Mouse (Mus musculus): ENCODE measurements around the gene Uhrf2. TPM values are rescaled to one million over a fixed set of nuclear protein-coding genes. Genes with fewer than 3 reads are reported as not detected.

Uhrf2 gene
- total RNA-seq, 2 experiments from 2014 or later = 31.7 to 39.0 TPM

DNA sequence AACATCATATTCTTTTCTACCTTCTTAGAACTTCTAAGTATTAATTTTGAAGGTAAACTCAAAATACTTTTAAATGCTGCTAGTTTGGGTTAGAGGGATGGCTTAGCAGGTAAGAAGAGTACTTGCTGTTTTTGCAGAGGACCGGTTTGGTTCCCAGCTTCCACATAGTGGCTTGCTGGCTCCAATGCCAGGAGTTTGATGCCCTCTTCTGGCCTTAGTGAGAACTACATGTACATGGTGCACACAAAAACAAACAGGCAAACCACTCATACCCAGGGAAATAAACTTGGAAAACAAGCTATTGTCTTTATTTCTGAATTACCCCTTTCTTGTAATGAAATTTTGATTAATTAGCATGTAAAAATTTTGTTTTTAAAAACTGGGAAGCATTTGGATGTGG, 15.5 kb downstream of the Uhrf2 start:
- DNase-seq (ENCODE audit: low spot score in 2 of 2) = no peak

DNA sequence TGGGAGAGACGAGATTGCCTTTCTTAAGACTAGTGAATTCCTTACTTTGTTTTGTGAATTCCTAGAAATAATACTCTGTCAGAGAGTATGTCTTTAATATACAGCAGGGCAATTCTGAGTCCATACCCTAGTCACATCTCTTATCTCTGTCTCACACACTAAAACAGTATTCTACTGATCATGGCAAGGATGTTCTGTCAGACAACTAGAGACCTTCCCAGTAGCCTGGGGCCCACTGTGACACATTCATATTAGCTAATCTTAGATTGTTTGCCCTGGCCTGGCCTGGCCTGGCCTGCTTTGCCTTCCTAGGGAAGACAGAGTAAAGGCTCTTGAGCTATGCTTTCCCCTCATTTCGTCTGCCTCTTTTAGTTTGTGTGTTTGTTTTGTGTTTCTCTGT, 20.3 kb downstream of the Uhrf2 start:
- no peak for DNase-seq (ENCODE audit: low spot score in 2 of 2)

DNA sequence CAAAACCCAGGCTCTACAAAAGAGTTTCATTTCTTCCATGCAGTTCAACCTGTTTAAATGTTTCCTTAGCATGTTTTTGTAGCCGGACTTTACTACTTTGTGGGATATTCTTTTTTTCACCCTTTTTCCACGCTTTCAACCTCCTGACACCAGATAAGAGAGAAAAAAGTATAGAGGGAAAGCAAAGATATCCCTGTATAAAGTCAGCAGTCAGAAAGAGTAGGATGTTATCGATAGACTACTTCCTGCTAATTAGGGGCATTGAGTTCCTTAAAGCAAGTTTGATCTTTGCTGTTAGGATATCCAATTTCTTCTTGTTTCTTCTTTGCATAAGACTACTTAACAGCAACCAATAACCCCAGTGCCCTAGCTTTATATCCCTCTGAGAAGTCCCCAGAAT, 21.2 kb downstream of the Uhrf2 start:
- DNase-seq (ENCODE audit: low spot score in 2 of 2) = no peak

- DNase-seq (ENCODE audit: low spot score in 2 of 2) = no peak
Measured at GRCm38 (mm10) chr19:30054218-30054617, 23.9 kb downstream of the Uhrf2 start.

DNA sequence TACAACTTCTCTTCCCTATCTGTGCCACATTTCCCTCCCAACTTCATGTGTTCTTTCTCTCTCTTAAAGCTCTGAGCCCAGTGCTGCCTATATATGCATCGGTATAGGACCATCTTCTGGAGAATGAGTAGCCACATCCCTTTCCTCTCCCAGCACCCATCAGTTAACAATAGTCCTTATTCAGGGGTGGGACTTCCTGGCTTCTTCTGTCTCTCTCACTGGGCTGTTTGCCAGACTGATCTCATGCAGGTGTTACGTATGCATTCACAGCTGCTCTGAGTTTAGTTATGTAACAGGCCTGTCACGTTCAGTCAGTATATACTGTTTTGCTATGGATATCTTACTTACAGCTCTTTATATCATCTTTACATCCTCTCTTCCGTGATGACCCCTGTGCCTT, 35.5 kb downstream of the Uhrf2 start:
- DNase-seq (ENCODE audit: low spot score in 2 of 2) = no peak

GRCm38 (mm10) chr19:30090163-30090562, 59.9 kb downstream of the Uhrf2 start:
- DNase-seq (ENCODE audit: low spot score in 2 of 2) = no peak

GRCm38 (mm10) chr19:30091644-30092295, 61.5 kb downstream of the Uhrf2 start:
- DNase-seq (ENCODE audit: low spot score in 2 of 2) = no peak

- DNase-seq (ENCODE audit: low spot score in 2 of 2) = no peak
Measured at GRCm38 (mm10) chr19:30096186-30096585, 65.9 kb downstream of the Uhrf2 start.

- DNase-seq (ENCODE audit: low spot score in 2 of 2) = no peak
Measured at GRCm38 (mm10) chr19:30097039-30097438, 66.7 kb downstream of the Uhrf2 start.

DNA sequence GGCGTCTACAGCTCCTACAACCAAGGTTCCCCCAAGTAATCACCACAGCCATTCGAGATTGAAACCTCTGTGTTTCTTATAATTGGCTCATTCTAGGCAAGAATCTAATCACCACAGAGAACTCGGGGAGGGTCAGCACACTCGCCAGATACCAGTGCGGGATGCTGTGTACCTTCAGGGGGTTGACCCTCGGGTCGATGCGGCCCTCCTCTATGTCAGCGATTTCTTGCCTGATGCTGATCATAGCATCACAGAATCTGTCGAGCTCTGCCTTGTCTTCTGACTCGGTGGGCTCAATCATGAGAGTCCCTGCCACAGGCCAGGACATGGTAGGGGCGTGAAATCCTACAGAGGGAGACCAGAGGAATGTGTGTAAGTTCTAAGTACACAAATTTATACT, 70.3 kb downstream of the Uhrf2 start:
- no peak for DNase-seq (ENCODE audit: low spot score in 2 of 2)

GRCm38 (mm10) chr19:30102620-30103019, 72.3 kb downstream of the Uhrf2 start:
- no peak for DNase-seq (ENCODE audit: low spot score in 2 of 2)

DNA sequence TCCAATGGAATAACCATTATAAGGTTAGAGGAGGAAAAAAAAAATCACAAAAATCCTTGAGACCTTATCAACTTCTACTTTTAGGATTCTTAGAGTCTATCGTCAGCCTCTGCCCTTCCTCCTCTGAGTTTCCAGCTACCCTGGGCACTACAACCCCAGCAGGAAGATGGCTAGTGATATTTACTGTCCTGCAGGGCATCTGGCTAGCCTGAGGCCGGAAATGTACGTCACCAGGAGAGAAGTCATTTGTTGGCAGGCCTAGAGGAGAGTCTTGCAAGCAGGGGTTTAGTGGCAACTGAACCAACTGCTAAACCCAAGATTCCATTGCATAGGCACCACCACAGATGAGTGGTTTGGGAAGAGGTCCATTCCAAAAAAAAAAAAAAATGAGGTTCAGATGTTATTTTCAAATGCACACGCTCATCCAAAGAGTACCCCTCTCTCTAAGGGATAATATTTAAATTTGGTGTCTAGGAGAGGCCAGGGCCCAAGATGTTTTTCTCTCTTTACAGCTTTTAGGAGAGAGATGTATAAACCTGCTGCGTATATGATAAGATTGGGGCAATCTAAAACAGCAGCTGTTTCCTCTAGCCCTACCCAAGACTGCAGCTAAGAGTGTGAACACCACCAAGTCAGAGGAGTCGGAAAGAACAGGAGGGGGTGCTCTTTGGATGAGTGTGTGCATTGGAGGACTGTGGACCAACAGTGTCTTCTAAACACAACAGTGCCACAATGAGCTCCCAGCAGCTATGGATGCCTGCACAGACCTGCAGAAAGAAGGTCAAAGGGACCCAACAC, 74.9 kb downstream of the Uhrf2 start:
- no peak for DNase-seq (ENCODE audit: low spot score in 2 of 2)

DNA sequence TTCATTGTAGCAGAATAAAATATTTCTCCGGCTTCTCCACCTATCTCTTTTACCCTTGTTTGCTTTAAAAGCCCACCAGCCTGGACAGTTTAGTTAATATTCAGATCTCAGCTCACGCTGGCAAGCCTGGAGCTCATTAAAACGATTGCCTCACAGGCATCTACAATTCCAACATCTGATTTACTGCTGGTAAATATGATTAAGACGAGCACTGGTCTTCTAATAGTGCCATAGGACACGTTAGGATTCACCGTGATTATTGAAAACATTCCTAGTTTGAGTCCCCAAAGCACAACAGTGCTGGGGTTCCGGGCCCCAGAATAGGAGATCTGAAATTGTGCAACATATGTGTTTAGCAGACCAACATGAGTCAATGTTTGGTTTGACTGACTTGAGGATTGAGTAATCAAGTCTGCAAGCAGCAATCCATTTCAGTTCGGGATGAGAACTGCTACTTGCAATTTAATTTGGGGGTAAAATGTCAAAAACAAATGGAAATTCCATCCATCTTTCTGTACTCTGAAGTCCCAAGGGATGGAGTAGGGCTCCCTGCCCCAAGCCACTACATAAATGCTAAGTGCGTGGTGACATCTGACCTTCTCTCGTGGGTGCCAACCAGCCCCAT, 77.0 kb downstream of the Uhrf2 start:
- no peak for DNase-seq (ENCODE audit: low spot score in 2 of 2)

DNA sequence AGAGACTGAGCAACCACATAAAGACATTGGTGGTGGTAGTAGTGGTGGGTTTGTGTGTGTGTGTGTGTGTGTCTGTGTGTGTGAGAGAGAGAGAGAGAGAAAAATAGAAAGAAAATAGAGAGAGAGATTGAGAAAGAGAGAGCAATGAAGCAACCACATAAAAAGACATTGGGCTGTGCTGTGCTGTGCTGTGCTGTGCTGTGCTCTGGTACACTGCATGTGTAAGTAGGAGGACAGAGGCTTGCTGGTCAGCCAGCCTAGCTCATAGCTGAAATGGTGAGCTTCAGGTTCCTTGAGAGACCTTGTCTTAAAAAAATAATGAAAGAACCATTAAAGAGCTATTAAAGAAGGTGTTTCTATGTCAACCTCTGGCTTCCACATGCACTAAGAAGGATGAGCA, 78.3 kb downstream of the Uhrf2 start:
- no peak for DNase-seq (ENCODE audit: low spot score in 2 of 2)

DNA sequence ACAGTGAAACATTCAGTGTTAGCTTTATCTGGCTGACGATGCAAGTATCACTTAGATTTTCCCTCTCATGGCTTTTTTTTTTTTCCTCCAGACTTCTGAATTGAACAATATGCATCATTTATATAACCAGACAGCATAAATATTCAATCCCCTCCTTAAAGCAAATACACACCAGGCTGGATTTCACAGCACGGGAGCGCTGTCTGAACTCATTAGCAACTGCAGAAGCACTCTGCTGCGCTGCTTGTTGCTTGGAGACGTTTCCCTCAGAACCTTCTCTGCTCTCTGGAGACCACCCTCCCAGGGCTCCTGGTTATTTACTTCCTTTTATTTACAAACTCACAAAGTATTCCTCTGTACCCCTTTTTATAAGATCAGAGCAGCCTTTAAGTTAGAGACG, 78.8 kb downstream of the Uhrf2 start:
- no peak for DNase-seq (ENCODE audit: low spot score in 2 of 2)

- DNase-seq (ENCODE audit: low spot score in 2 of 2) = no peak
Measured at GRCm38 (mm10) chr19:30111421-30111820, 81.1 kb downstream of the Uhrf2 start.

GRCm38 (mm10) chr19:30112961-30113688, 82.8 kb downstream of the Uhrf2 start:
- DNase-seq (ENCODE audit: low spot score in 2 of 2) = no peak

DNA sequence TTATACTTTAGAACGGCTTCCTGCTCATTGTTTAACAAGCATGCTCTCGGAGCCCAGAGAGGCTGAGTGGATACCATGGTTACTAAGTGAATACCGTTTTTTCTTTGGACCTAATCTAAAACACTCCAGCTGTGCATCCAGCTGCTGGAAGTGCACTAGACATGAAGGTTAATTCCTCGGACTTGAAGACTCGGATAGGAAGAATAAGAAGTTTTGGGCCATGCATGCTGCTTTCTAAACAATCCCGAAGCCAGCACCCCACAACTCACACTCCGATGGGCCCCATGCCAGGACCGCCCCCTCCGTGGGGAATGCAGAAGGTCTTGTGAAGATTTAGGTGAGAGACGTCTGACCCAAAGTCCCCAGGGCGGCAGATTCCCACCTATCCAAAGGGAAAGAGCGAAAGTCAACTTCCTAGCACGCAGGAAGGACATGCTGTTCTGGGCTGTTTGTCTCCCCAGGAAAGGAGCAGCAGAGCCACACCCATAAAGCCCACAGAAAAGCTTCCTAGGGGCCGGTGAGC, 84.7 kb downstream of the Uhrf2 start:
- no peak for DNase-seq (ENCODE audit: low spot score in 2 of 2)

DNA sequence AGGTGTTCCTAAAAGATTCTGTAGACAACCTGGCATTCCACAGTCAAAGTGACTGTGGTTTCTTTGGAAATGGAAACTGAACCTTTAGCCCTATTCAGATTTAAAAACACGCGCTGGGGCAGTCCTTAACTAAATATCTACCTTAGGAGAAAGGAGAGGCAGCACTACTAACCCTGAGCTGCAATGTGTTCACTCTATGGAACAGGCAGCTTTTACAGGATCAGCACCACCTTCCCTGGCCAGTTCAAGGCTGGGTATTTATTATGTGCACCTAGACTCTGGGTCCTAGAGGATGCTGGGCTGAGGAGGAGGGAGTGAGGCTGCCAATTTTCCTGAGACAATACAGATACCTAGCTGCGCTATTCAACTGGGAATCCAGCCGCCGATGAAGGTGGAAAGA, 85.3 kb downstream of the Uhrf2 start:
- DNase-seq (ENCODE audit: low spot score in 2 of 2) = no peak

GRCm38 (mm10) chr19:30117241-30117640, 86.9 kb downstream of the Uhrf2 start:
- DNase-seq (ENCODE audit: low spot score in 2 of 2) = no peak

DNA sequence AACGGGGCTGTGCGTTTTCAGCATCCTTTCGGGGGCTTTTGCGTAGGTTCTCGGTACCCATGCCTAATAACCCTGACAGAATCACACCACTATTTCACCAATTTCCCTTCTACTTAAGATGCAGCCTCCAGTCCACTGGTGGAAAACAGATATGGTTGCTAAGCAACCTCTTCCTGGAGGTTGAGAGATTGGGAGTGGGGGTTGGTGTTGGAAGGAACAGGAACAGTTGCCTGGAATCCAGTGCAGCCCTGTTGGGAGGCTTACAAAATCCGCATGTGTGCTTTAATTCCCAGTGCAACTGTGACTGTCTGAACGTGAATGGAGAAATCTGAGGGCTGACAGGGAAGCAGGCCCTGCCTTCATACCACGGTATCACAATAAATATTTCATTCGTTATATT, 87.5 kb downstream of the Uhrf2 start:
- DNase-seq (ENCODE audit: low spot score in 2 of 2) = no peak

Data from adrenal gland, adult 18-20 months (tissue).